11 mouse cellular contexts compared by ENCODE assay signal in genomic region chr9:44067960-44068330, GRCm38 (mm10). TPM values are rescaled to one million over a fixed set of nuclear protein-coding genes. Genes with fewer than 3 reads are reported as not detected.
DNase-seq lines count a peak whose midpoint lies in the region; ATAC-seq and TF ChIP-seq lines count a peak whose summit lies in the region.
"Had no signal": no experiment of that assay in that cellular context is flagged by ENCODE, and none has a peak within 500 bp of the region (broad histone marks: within the 10 kb centered on the region; RNA-seq: fewer than 3 reads in every experiment).

No protein-coding gene starts in this region.

- H3K4me1 ChIP-seq in liver, embryonic 11.5 days (replicated peaks; ENCODE audit: control insufficient read depth, insufficient read depth, low read length), result peaks cover 13% of the 10 kb centered on the region
- peaks cover 57% of the 10 kb centered on the region for H3K4me1 ChIP-seq in embryonic facial prominence, embryonic 10.5 days
- H3K4me1 ChIP-seq in limb, embryonic 14.5 days (ENCODE audit: control insufficient read depth, insufficient read depth, low read length), result peaks cover 15% of the 10 kb centered on the region

- H3K27me3 ChIP-seq in liver, embryonic 11.5 days (replicated peaks; ENCODE audit: control insufficient read depth, insufficient read depth, low read length), result peaks cover 9% of the 10 kb centered on the region; the same call in 1 of the 2 replicates
- peaks cover 11% of the 10 kb centered on the region; the same call in 1 of the 2 replicates for H3K27me3 ChIP-seq in embryonic facial prominence, embryonic 10.5 days (replicated peaks; ENCODE audit: low read depth, poor library complexity, severe bottlenecking)
- no peaks in the 10 kb centered on the region for H3K27me3 ChIP-seq in limb, embryonic 14.5 days (ENCODE audit: control insufficient read depth, insufficient read depth, low read length)

- H3K4me3 ChIP-seq in liver, embryonic 11.5 days (ENCODE audit: low read depth, low read length), result no peak overlapping the region
- H3K4me3 ChIP-seq in embryonic facial prominence, embryonic 10.5 days, result peak overlapping the region; percentile 65; the same call in 1 of the 2 replicates
- H3K4me3 ChIP-seq in limb, embryonic 14.5 days (replicated peaks; ENCODE audit: low read length), result peak overlapping the region; percentile 54; the same call in 1 of the 2 replicates

- WGBS in liver, embryonic 11.5 days, result 62% methylated on average over 6 of the region's 6 CpGs
- 76% methylated on average over 6 of the region's 6 CpGs for WGBS in embryonic facial prominence, embryonic 10.5 days
- WGBS in limb, embryonic 14.5 days, result 66% methylated on average over 6 of the region's 6 CpGs

- H3K4me2 ChIP-seq in liver, embryonic 11.5 days, result peak overlapping the region; percentile 98
- H3K4me2 ChIP-seq in limb, embryonic 14.5 days (replicated peaks; ENCODE audit: low read depth, low read length, severe bottlenecking), result peak overlapping the region; percentile 97; the same call in 1 of the 2 replicates

- H3K36me3 ChIP-seq in liver, embryonic 11.5 days (ENCODE audit: control insufficient read depth, insufficient read depth, low read length), result no peaks in the 10 kb centered on the region
- no peaks in the 10 kb centered on the region for H3K36me3 ChIP-seq in embryonic facial prominence, embryonic 10.5 days (replicated peaks)
- H3K36me3 ChIP-seq in limb, embryonic 14.5 days (ENCODE audit: control insufficient read depth, insufficient read depth, low read length), result no peaks in the 10 kb centered on the region

- TF ChIP-seq POLR2A in limb, embryonic 14.5 days (IDR thresholded peaks at IDR 0.05; ENCODE audit: borderline replicate concordance, extremely low read depth, insufficient read depth, insufficient read length), result no peak

- H3K9me3 ChIP-seq in liver, embryonic 11.5 days (ENCODE audit: control insufficient read depth, low read length), result no peaks in the 10 kb centered on the region
- H3K9me3 ChIP-seq in embryonic facial prominence, embryonic 10.5 days, result no peaks in the 10 kb centered on the region
- no peaks in the 10 kb centered on the region for H3K9me3 ChIP-seq in limb, embryonic 14.5 days (ENCODE audit: control insufficient read depth, low read length)

- no peak for ATAC-seq in liver, embryonic 11.5 days (replicated peaks; ENCODE audit: low FRiP score)
- ATAC-seq in limb, embryonic 14.5 days (ENCODE audit: low FRiP score, low read depth), result no peak

- H3K27ac ChIP-seq in liver, embryonic 11.5 days (ENCODE audit: low read depth, low read length), result no peak overlapping the region
- no peak overlapping the region for H3K27ac ChIP-seq in embryonic facial prominence, embryonic 10.5 days (replicated peaks)
- no peak overlapping the region for H3K27ac ChIP-seq in limb, embryonic 14.5 days (replicated peaks; ENCODE audit: low read depth, low read length)

- DNase-seq in gastrocnemius, adult 18-20 months (ENCODE audit: low spot score), result peak; percentile 23
- no peak for DNase-seq in gastrocnemius, postnatal 10 days
- DNase-seq in liver, embryonic 11.5 days (ENCODE audit: low spot score), result no peak
- no peak for DNase-seq in liver
- no peak for DNase-seq in embryonic facial prominence, embryonic 10.5 days (ENCODE audit: low spot score)
- DNase-seq in limb, embryonic 14.5 days (ENCODE audit: low spot score), result no peak
- no peak for DNase-seq in retina, postnatal 1 day
- DNase-seq in spleen, postnatal 14 days (ENCODE audit: low spot score in 2 of 2), result no peak
- DNase-seq: lung, adult 18-20 months; midbrain, embryonic 14.5 days had no signal

- peak overlapping the region; percentile 58; the same call in 1 of the 2 replicates for H3K9ac ChIP-seq in liver, embryonic 11.5 days (ENCODE audit: low read depth, low read length)
- no peak overlapping the region for H3K9ac ChIP-seq in limb, embryonic 14.5 days (ENCODE audit: low read depth, low read length, severe bottlenecking)

RNA-seq across cellular contexts. Expression of gene Usp2, which starts 1.1 kb away (rescaled TPM):
- 100 to 1,000 TPM; 125 to 221 TPM for total RNA-seq in gastrocnemius, adult 18-20 months (2021)
- 100 to 1,000 TPM; 102 to 133 TPM for total RNA-seq in gastrocnemius, postnatal 10 days (2021)
- polyA plus RNA-seq in liver, embryonic 11.5 days (2014; fragmentation: Nextera tagmentation; extraction: Ambion mirVana), result 4.4 and 7.7 TPM in 2 replicates
- 10.7 and 12.0 TPM in 2 replicates for polyA plus RNA-seq in embryonic facial prominence, embryonic 10.5 days (2016; fragmentation: Nextera tagmentation; extraction: Ambion mirVana)
- 4.9 and 6.6 TPM in 2 replicates for polyA plus RNA-seq in limb, embryonic 14.5 days (2012; rRNA removed)
- polyA plus RNA-seq in limb, embryonic 14.5 days (2014; fragmentation: Nextera tagmentation; extraction: Ambion mirVana), result 22.5 and 24.4 TPM in 2 replicates

RNA-seq across cellular contexts. Expression of gene Thy1, which starts 24.8 kb away (rescaled TPM):
- total RNA-seq in gastrocnemius, adult 18-20 months (2021), result 10 to 100 TPM in 1 of 2 experiments, 1 to 10 TPM in 1; 7.9 to 10.5 TPM
- 10 to 100 TPM; 42.5 to 44.6 TPM for total RNA-seq in gastrocnemius, postnatal 10 days (2021)
- 0.18 TPM in 1 of 2 replicates, not detected in the other for polyA plus RNA-seq in liver, embryonic 11.5 days (2014; fragmentation: Nextera tagmentation; extraction: Ambion mirVana)
- polyA plus RNA-seq in embryonic facial prominence, embryonic 10.5 days (2016; fragmentation: Nextera tagmentation; extraction: Ambion mirVana), result 0.39 and 0.41 TPM in 2 replicates
- polyA plus RNA-seq in limb, embryonic 14.5 days (2012; rRNA removed), result 49.8 and 50.4 TPM in 2 replicates
- polyA plus RNA-seq in limb, embryonic 14.5 days (2014; fragmentation: Nextera tagmentation; extraction: Ambion mirVana), result 12.6 and 17.2 TPM in 2 replicates

RNA-seq across cellular contexts. Expression of gene Mfrp, which starts 33.6 kb away (rescaled TPM):
- not detected for total RNA-seq in gastrocnemius, adult 18-20 months (2021)
- total RNA-seq in gastrocnemius, postnatal 10 days (2021), result under 1 TPM in 1 of 2 experiments, not detected in 1; 0.18 TPM
- 0.14 TPM in 1 of 2 replicates, not detected in the other for polyA plus RNA-seq in liver, embryonic 11.5 days (2014; fragmentation: Nextera tagmentation; extraction: Ambion mirVana)
- 0.09 and 0.12 TPM in 2 replicates for polyA plus RNA-seq in embryonic facial prominence, embryonic 10.5 days (2016; fragmentation: Nextera tagmentation; extraction: Ambion mirVana)
- polyA plus RNA-seq in limb, embryonic 14.5 days (2012; rRNA removed), result 0.08 and 0.29 TPM in 2 replicates
- polyA plus RNA-seq in limb, embryonic 14.5 days (2014; fragmentation: Nextera tagmentation; extraction: Ambion mirVana), result 0.18 and 0.37 TPM in 2 replicates
- total RNA-seq: MEL had no signal

RNA-seq across cellular contexts. Expression of gene C1qtnf5, which starts 39.1 kb away (rescaled TPM):
- 1 to 10 TPM; 3.9 to 5.4 TPM for total RNA-seq in gastrocnemius, adult 18-20 months (2021)
- total RNA-seq in gastrocnemius, postnatal 10 days (2021), result 10 to 100 TPM; 25.9 to 26.0 TPM
- polyA plus RNA-seq in liver, embryonic 11.5 days (2014; fragmentation: Nextera tagmentation; extraction: Ambion mirVana), result 0.13 and 0.26 TPM in 2 replicates
- polyA plus RNA-seq in embryonic facial prominence, embryonic 10.5 days (2016; fragmentation: Nextera tagmentation; extraction: Ambion mirVana), result 0.27 and 0.75 TPM in 2 replicates
- polyA plus RNA-seq in limb, embryonic 14.5 days (2012; rRNA removed), result 10.0 and 12.7 TPM in 2 replicates
- polyA plus RNA-seq in limb, embryonic 14.5 days (2014; fragmentation: Nextera tagmentation; extraction: Ambion mirVana), result 6.9 and 7.5 TPM in 2 replicates

RNA-seq across cellular contexts. Expression of gene Gm49380, which starts 45.4 kb away (rescaled TPM):
- 1 to 10 TPM in 1 of 2 experiments, under 1 TPM in 1; 0.43 to 1.9 TPM for total RNA-seq in gastrocnemius, adult 18-20 months (2021)
- total RNA-seq in gastrocnemius, postnatal 10 days (2021), result under 1 TPM; 0.23 to 0.49 TPM
- polyA plus RNA-seq in liver, embryonic 11.5 days (2014; fragmentation: Nextera tagmentation; extraction: Ambion mirVana), result not detected in 2 replicates
- polyA plus RNA-seq in embryonic facial prominence, embryonic 10.5 days (2016; fragmentation: Nextera tagmentation; extraction: Ambion mirVana), result 0.31 and 0.49 TPM in 2 replicates
- polyA plus RNA-seq in limb, embryonic 14.5 days (2012; rRNA removed), result 0.41 and 0.49 TPM in 2 replicates
- polyA plus RNA-seq in limb, embryonic 14.5 days (2014; fragmentation: Nextera tagmentation; extraction: Ambion mirVana), result 0.23 and 0.65 TPM in 2 replicates
- total RNA-seq: MEL had no signal
